Mouse (Mus musculus): ENCODE data around the gene Il17rc. TPM values are rescaled to one million over a fixed set of nuclear protein-coding genes. Genes with fewer than 3 reads are reported as not detected.

Il17rc gene
- polyA plus RNA-seq, 1 experiment from 2014 or later: 5.1 TPM

GRCm38 (mm10) chr6:113451839-113452238 lies 19.4 kb upstream of the Il17rc start:
- Histone ChIP-seq H3K4me3 (replicated peaks) (no peak overlapping the region), H3K27me3 (no peaks in the 10 kb centered on the region), H3K9ac (replicated peaks) (no peak overlapping the region), H3K4me1 (replicated peaks) (no peaks in the 10 kb centered on the region), H3K27ac (no peak overlapping the region), H3K9me3 (no peaks in the 10 kb centered on the region), H3K4me2 (no peak overlapping the region), H3K36me3 (peaks cover 28% of the 10 kb centered on the region)
- no peak for ATAC-seq (ENCODE audit: insufficient number of reproducible peaks, insufficient read depth, low FRiP score, low TSS enrichment, low read depth)
- 81% methylated on average over 2 of the region's 2 CpGs for WGBS

- H3K9me3 ChIP-seq: no peaks in the 10 kb centered on the region
- H3K36me3 ChIP-seq: no peaks in the 10 kb centered on the region
- H3K27ac ChIP-seq: no peak overlapping the region
- no peak for ATAC-seq (ENCODE audit: insufficient number of reproducible peaks, insufficient read depth, low FRiP score, low TSS enrichment, low read depth)
- H3K27me3 ChIP-seq: peaks cover 5% of the 10 kb centered on the region; the same call in 1 of the 2 replicates
- H3K9ac ChIP-seq (replicated peaks): no peak overlapping the region
- no peaks in the 10 kb centered on the region for H3K4me1 ChIP-seq (replicated peaks)
- H3K4me3 ChIP-seq (replicated peaks): no peak overlapping the region
- WGBS: 64% methylated on average over 5 of the region's 5 CpGs
- H3K4me2 ChIP-seq: no peak overlapping the region
Measured at GRCm38 (mm10) chr6:113455007-113455406, 16.2 kb upstream of the Il17rc start.

DNA sequence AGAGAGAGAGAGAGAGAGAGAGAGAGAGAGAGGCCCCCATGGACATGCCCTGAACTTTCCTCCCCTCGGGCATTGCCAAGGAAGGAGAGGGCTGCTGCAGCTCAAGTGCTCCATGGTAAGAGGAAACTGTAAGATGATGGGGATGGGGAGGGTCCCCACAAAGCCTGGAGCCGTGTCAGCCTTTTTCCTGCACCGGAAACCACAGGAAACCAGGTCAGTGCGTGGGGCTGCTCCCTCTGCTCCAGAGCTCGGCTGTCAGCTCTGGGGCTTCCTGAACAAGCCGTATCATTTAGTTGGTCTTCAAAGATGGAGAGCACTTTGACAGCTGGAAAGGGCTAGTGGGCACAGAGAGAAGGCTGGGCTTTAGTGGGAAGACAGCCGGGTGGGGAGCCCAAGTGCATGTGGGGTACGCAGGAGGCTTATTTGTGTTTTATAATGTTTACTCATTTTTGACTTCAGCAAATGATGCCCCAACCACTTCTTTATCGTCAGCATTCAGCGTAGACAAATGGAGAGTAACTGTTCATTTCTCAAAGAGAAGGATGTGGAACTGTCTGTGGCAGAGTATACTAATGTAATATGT lies 13.2 kb upstream of the Il17rc start, which contains the start of gene Il17re:
TSS of gene Il17re (plus strand) at position 533 of the 583 bp plus-strand sequence.
- no peak for ATAC-seq (ENCODE audit: insufficient number of reproducible peaks, insufficient read depth, low FRiP score, low TSS enrichment, low read depth)
- 0 out of 2 replicates have a peak within 1 kb of the TSS, but pooled peaks have one; percentile 8 for H3K4me2 ChIP-seq
- no peaks in the 10 kb centered on the region for H3K9me3 ChIP-seq
- WGBS: 62% methylated on average over 10 of the region's 10 CpGs
- H3K27ac ChIP-seq: no peak within 1 kb of the TSS
- H3K36me3 ChIP-seq: no peaks in the 10 kb centered on the region
- H3K4me3 ChIP-seq (replicated peaks): no peak within 1 kb of the TSS
- H3K4me1 ChIP-seq (replicated peaks): no peaks in the 10 kb centered on the region
- peaks cover 5% of the 10 kb centered on the region; the same call in 1 of the 2 replicates for H3K27me3 ChIP-seq
- no peak within 1 kb of the TSS for H3K9ac ChIP-seq (replicated peaks)

DNA sequence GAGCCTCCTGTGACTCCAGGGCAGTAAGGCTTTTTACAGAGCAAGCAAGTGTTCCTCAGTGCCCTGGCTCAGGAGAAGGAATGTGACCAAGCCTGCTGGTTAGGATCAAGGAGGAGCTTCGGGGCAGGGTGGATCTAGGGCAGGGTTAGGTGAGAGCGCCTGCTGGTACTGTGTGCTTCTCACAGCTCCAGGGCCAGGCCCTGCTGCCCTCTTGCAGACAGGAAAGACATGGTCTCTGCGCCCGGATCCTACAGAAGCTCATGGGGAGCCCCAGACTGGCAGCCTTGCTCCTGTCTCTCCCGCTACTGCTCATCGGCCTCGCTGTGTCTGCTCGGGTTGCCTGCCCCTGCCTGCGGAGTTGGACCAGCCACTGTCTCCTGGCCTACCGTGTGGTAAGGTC lies 12.6 kb upstream of the Il17rc start:
- Histone ChIP-seq H3K4me1 (replicated peaks) (no peaks in the 10 kb centered on the region), H3K4me3 (replicated peaks) (no peak overlapping the region), H3K27ac (no peak overlapping the region), H3K27me3 (peaks cover 5% of the 10 kb centered on the region; the same call in 1 of the 2 replicates), H3K9ac (replicated peaks) (no peak overlapping the region), H3K4me2 (0 out of 2 replicates have a peak overlapping the region, but pooled peaks have one; percentile 8), H3K36me3 (no peaks in the 10 kb centered on the region), H3K9me3 (no peaks in the 10 kb centered on the region)
- 55% methylated on average over 10 of the region's 10 CpGs for WGBS
- no peak for ATAC-seq (ENCODE audit: insufficient number of reproducible peaks, insufficient read depth, low FRiP score, low TSS enrichment, low read depth)

GRCm38 (mm10) chr6:113464040-113464439 lies 7.2 kb upstream of the Il17rc start:
- Histone ChIP-seq H3K4me2 (no peak overlapping the region), H3K27ac (no peak overlapping the region), H3K9ac (replicated peaks) (no peak overlapping the region), H3K4me1 (replicated peaks) (0 out of 2 replicates have a peak, but pooled peaks cover 5% of the 10 kb centered on the region), H3K36me3 (no peaks in the 10 kb centered on the region), H3K9me3 (no peaks in the 10 kb centered on the region), H3K27me3 (peaks cover 21% of the 10 kb centered on the region), H3K4me3 (replicated peaks) (no peak overlapping the region)
- 62% methylated on average over 7 of the region's 7 CpGs for WGBS
- ATAC-seq (ENCODE audit: insufficient number of reproducible peaks, insufficient read depth, low FRiP score, low TSS enrichment, low read depth): no peak

GRCm38 (mm10) chr6:113465602-113466001 lies 5.6 kb upstream of the Il17rc start:
- ATAC-seq (ENCODE audit: insufficient number of reproducible peaks, insufficient read depth, low FRiP score, low TSS enrichment, low read depth): no peak
- peaks cover 12% of the 10 kb centered on the region for H3K4me1 ChIP-seq (replicated peaks)
- H3K9me3 ChIP-seq: no peaks in the 10 kb centered on the region
- 60% methylated on average over 5 of the region's 5 CpGs for WGBS
- no peak overlapping the region for H3K4me3 ChIP-seq (replicated peaks)
- no peaks in the 10 kb centered on the region for H3K36me3 ChIP-seq
- no peak overlapping the region for H3K27ac ChIP-seq
- peaks cover 35% of the 10 kb centered on the region for H3K27me3 ChIP-seq
- H3K4me2 ChIP-seq: no peak overlapping the region
- H3K9ac ChIP-seq (replicated peaks): no peak overlapping the region

DNA sequence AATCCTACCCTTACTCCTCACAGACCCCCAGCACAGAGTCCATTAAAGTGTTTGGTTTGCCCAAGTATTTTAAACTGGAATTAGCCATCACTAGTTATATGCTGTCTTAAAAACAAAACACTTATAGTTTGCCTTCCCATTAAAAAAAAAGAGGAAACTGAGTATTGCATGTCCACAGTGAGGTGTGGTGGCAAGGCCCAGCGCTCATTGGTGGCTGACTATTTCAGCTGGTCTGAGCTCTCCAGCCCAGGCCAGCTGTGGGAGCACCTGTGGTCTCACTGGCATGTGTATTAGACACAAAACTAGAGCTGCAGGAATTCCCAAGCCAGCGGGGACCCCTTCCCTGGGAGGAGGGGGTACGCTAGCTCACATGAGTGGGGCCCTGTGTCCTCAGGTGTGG lies 2.7 kb upstream of the Il17rc start:
- H3K9me3 ChIP-seq: no peaks in the 10 kb centered on the region
- H3K27ac ChIP-seq: no peak overlapping the region
- WGBS: 65% methylated on average over 3 of the region's 3 CpGs
- 0 out of 2 replicates have a peak overlapping the region, but pooled peaks have one; percentile 12 for H3K9ac ChIP-seq (replicated peaks)
- H3K4me1 ChIP-seq (replicated peaks): peaks cover 24% of the 10 kb centered on the region
- H3K4me3 ChIP-seq (replicated peaks): peak overlapping the region; percentile 41; the same call in 1 of the 2 replicates
- H3K36me3 ChIP-seq: no peaks in the 10 kb centered on the region
- no peak for ATAC-seq (ENCODE audit: insufficient number of reproducible peaks, insufficient read depth, low FRiP score, low TSS enrichment, low read depth)
- peak overlapping the region; percentile 71 for H3K4me2 ChIP-seq
- peaks cover 53% of the 10 kb centered on the region for H3K27me3 ChIP-seq

DNA sequence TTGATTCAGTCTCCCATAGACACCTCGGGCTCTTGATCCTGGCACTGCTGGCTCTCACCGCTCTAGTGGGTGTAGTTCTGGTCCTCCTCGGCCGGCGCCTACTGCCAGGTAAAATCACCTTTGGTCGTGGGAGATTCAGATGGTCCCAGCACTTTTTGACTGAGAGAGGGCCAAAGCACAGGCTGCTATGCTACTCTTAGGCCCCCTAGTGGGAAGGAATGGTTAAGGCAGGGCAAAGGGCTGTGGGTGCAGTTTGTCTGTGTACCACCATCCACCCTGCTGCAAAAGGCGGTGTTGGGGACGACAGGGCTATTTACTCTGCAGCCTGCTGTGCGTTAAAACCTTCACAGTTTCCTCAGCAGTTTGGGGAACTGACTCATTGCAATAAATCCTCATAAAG lies 2.2 kb upstream of the Il17rc start:
- H3K36me3 ChIP-seq: no peaks in the 10 kb centered on the region
- ATAC-seq (ENCODE audit: insufficient number of reproducible peaks, insufficient read depth, low FRiP score, low TSS enrichment, low read depth): peak; percentile 52; the same call in 1 of the 2 replicates
- no peak overlapping the region for H3K27ac ChIP-seq
- WGBS: 4% methylated on average over 9 of the region's 9 CpGs
- H3K27me3 ChIP-seq: peaks cover 50% of the 10 kb centered on the region
- H3K4me1 ChIP-seq (replicated peaks): peaks cover 24% of the 10 kb centered on the region
- peak overlapping the region; percentile 41 for H3K4me3 ChIP-seq (replicated peaks)
- peak overlapping the region; percentile 54; the same call in 1 of the 2 replicates for H3K9ac ChIP-seq (replicated peaks)
- peak overlapping the region; percentile 71 for H3K4me2 ChIP-seq
- H3K9me3 ChIP-seq: no peaks in the 10 kb centered on the region

DNA sequence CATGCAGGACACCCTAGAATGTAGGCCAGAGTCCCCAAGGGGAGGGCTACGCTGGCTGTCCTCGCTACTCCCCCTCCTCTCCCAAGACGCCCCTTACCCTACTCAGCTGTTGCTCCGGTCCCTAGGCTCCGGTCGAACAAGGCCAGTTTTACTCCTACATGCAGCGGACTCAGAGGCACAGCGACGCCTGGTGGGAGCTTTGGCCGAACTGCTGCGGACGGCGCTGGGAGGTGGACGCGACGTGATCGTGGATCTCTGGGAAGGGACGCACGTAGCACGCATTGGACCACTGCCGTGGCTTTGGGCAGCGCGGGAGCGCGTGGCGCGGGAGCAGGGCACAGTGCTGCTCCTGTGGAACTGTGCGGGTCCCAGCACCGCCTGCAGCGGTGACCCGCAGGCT lies 1.8 kb upstream of the Il17rc start:
- WGBS: under 1% methylated on average over 31 of the region's 31 CpGs
- peak; percentile 58; the same call in 1 of the 2 replicates for ATAC-seq (ENCODE audit: insufficient number of reproducible peaks, insufficient read depth, low FRiP score, low TSS enrichment, low read depth)
- Histone ChIP-seq H3K4me3 (replicated peaks) (peak overlapping the region; percentile 41), H3K4me1 (replicated peaks) (peaks cover 24% of the 10 kb centered on the region), H3K9me3 (no peaks in the 10 kb centered on the region), H3K9ac (replicated peaks) (peak overlapping the region; percentile 54), H3K27ac (no peak overlapping the region), H3K36me3 (no peaks in the 10 kb centered on the region), H3K27me3 (peaks cover 50% of the 10 kb centered on the region), H3K4me2 (peak overlapping the region; percentile 71)

DNA sequence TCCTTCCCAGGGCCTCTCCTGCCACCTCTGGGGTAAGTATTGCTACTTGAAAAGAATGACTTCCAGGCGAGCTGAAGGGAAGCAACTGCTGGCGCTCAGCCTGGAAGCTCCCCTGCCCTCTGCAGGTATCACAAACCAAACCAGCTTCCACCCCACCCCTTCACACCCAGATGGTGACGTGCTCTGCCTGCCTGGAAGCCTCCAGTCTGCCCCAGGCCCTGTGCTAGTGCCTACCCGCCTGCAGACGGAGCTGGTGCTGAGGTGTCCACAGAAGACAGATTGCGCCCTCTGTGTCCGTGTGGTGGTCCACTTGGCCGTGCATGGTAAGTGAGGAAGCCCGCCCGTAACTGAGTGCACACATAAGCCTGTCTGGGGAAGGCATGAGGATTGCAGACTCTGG lies 834 bp downstream of the Il17rc start:
- ATAC-seq (ENCODE audit: insufficient number of reproducible peaks, insufficient read depth, low FRiP score, low TSS enrichment, low read depth): no peak
- no peak overlapping the region for H3K9ac ChIP-seq (replicated peaks)
- H3K36me3 ChIP-seq: no peaks in the 10 kb centered on the region
- H3K4me1 ChIP-seq (replicated peaks): peaks cover 24% of the 10 kb centered on the region
- H3K4me3 ChIP-seq (replicated peaks): no peak overlapping the region
- H3K4me2 ChIP-seq: no peak overlapping the region
- 55% methylated on average over 10 of the region's 10 CpGs for WGBS
- no peaks in the 10 kb centered on the region for H3K9me3 ChIP-seq
- H3K27ac ChIP-seq: no peak overlapping the region
- peaks cover 52% of the 10 kb centered on the region for H3K27me3 ChIP-seq

- Histone ChIP-seq H3K27me3 (peaks cover 52% of the 10 kb centered on the region), H3K9ac (replicated peaks) (no peak overlapping the region), H3K9me3 (no peaks in the 10 kb centered on the region), H3K4me1 (replicated peaks) (peaks cover 24% of the 10 kb centered on the region), H3K27ac (no peak overlapping the region), H3K36me3 (no peaks in the 10 kb centered on the region), H3K4me3 (replicated peaks) (no peak overlapping the region), H3K4me2 (no peak overlapping the region)
- no peak for ATAC-seq (ENCODE audit: insufficient number of reproducible peaks, insufficient read depth, low FRiP score, low TSS enrichment, low read depth)
- 71% methylated on average over 2 of the region's 2 CpGs for WGBS
Measured at GRCm38 (mm10) chr6:113473246-113473645, 2.0 kb downstream of the Il17rc start.

DNA sequence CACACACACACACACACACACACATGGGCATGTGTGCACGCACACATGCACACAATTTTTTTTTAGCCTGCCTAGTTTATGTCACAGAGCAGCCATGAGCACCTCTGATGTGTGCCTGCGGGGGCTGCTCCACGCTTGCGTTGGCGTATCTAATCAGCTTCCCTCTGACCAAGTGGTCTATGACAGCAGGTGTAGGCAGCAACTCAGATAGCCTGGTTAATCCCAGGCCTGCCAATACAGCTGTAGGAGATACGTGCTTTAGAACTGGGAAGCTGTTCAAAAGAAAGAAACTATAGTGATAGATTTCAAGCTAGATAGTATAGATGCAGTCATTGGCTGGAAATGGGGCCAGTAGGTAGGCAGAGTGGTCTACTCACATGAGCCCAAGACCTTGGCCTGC lies 2.5 kb downstream of the Il17rc start:
- H3K4me2 ChIP-seq: no peak overlapping the region
- H3K4me1 ChIP-seq (replicated peaks): peaks cover 22% of the 10 kb centered on the region
- H3K36me3 ChIP-seq: no peaks in the 10 kb centered on the region
- H3K9me3 ChIP-seq: no peaks in the 10 kb centered on the region
- 79% methylated on average over 6 of the region's 6 CpGs for WGBS
- H3K27ac ChIP-seq: no peak overlapping the region
- H3K27me3 ChIP-seq: peaks cover 53% of the 10 kb centered on the region
- H3K9ac ChIP-seq (replicated peaks): no peak overlapping the region
- no peak for ATAC-seq (ENCODE audit: insufficient number of reproducible peaks, insufficient read depth, low FRiP score, low TSS enrichment, low read depth)
- no peak overlapping the region for H3K4me3 ChIP-seq (replicated peaks)

All from limb, embryonic 12.5 days (tissue).